Mouse (Mus musculus): ENCODE measurements around the gene 3830406C13Rik. TPM values are rescaled to one million over a fixed set of nuclear protein-coding genes. Genes with fewer than 3 reads are reported as not detected.

3830406C13Rik gene
- polyA plus RNA-seq, 1 experiment from 2014 or later, result 35.2 TPM

DNA sequence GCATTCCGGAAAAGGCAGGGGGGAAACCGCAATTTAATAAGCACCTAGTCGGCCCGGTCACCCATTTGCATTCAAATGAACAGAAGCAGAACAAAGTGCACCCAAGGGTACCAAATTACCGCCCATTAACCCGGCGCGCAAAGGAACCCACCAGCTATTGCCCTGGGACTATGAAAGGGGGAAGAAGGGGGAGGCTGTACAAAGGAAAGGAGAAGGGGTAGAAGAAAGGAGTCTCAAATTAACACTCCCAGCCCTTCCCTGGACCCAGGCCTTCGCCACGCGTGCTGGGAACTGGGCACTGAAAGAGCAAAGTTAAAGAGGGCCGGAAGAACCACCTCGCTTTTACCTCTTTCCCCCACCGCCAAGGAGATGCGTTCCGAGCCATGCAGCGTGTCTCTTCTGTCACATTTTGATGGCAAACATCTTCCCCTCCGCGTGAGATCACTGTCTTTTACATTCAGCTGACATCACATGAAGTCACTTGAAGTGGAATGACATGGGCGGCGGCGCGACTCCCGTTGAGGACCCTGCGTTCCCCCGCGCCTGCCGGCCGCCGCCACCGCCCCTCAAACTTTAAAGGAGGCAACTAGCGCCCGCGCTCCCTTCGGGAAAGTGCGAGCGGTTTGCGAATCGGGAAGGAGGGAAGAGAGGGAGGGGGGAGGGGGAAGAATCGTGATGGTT, 61.4 kb downstream of the 3830406C13Rik start:
- Histone ChIP-seq H3K27me3 (ENCODE audit: control insufficient read depth, insufficient read depth, low read length) (peaks cover 47% of the 10 kb centered on the region), H3K36me3 (ENCODE audit: control insufficient read depth, insufficient read depth, low read length) (no peaks in the 10 kb centered on the region), H3K9me3 (ENCODE audit: control insufficient read depth, low read length) (no peaks in the 10 kb centered on the region), H3K27ac (ENCODE audit: low read depth, low read length) (peak overlapping the region; percentile 97), H3K4me2 (ENCODE audit: low read depth, low read length, severe bottlenecking) (peak overlapping the region; percentile 60), H3K9ac (ENCODE audit: low read length) (peak overlapping the region; percentile 91), H3K4me1 (replicated peaks; ENCODE audit: control insufficient read depth, insufficient read depth, low read length) (peaks cover 25% of the 10 kb centered on the region; the same call in 1 of the 2 replicates), H3K4me3 (ENCODE audit: low read depth, low read length) (peak overlapping the region; percentile 60)
- ATAC-seq (replicated peaks; ENCODE audit: low FRiP score) (peak; percentile 40), DNase-seq (ENCODE audit: low spot score) (peak; percentile 84)
- WGBS, result under 1% methylated on average over 40 of the region's 40 CpGs

DNA sequence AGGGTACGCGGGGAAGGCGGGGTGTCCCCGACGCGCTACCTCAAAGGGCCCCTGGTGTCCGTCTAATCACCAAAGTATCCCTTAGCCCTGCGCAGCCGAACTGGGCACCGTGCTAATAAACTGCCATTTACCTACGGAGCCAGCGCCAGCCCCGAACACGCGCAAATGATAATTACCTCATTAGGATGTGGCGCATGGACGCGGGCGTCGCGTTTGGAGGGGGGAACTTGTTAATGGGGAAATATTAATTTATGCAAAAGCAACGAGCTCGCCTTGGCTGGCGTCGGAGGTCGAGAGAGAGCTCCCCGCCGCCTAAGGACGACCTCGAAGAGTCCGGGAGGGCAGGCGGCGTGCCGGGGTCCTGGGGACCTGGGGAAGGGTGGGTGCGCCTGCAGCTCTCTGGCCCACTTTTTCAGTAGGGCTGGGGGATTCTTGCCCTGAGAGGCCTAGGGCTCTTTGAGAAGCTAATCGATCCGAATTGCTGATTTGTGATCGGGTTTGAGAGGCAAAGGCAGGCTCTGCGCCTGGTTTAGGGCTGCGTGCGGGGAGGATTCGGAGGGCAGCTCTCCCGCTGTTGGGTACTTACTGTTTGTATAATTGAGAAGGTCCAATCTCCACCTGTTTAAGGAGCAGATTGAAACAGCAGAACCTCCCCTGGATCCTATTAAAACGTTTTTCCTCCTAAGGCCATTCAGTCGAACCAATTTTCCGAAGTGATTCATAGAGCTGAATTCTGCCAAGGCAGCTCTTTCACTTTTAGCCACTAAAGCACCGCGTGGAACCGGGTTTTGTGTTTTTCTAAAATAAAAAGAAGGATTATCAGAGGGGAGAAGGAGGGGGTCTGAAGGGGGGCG, 62.3 kb downstream of the 3830406C13Rik start:
- H3K4me3 ChIP-seq (ENCODE audit: low read depth, low read length), result peak overlapping the region; percentile 60
- WGBS, result under 1% methylated on average over 50 of the region's 50 CpGs
- no peaks in the 10 kb centered on the region for H3K9me3 ChIP-seq (ENCODE audit: control insufficient read depth, low read length)
- peak overlapping the region; percentile 91 for H3K9ac ChIP-seq (ENCODE audit: low read length)
- DNase-seq (ENCODE audit: low spot score), result peak; percentile 87
- H3K27me3 ChIP-seq (ENCODE audit: control insufficient read depth, insufficient read depth, low read length), result peaks cover 55% of the 10 kb centered on the region
- ATAC-seq (replicated peaks; ENCODE audit: low FRiP score), result peak; percentile 38
- peak overlapping the region; percentile 97 for H3K27ac ChIP-seq (ENCODE audit: low read depth, low read length)
- H3K36me3 ChIP-seq (ENCODE audit: control insufficient read depth, insufficient read depth, low read length), result no peaks in the 10 kb centered on the region
- peak overlapping the region; percentile 60 for H3K4me2 ChIP-seq (ENCODE audit: low read depth, low read length, severe bottlenecking)
- peaks cover 25% of the 10 kb centered on the region; the same call in 1 of the 2 replicates for H3K4me1 ChIP-seq (replicated peaks; ENCODE audit: control insufficient read depth, insufficient read depth, low read length)

DNA sequence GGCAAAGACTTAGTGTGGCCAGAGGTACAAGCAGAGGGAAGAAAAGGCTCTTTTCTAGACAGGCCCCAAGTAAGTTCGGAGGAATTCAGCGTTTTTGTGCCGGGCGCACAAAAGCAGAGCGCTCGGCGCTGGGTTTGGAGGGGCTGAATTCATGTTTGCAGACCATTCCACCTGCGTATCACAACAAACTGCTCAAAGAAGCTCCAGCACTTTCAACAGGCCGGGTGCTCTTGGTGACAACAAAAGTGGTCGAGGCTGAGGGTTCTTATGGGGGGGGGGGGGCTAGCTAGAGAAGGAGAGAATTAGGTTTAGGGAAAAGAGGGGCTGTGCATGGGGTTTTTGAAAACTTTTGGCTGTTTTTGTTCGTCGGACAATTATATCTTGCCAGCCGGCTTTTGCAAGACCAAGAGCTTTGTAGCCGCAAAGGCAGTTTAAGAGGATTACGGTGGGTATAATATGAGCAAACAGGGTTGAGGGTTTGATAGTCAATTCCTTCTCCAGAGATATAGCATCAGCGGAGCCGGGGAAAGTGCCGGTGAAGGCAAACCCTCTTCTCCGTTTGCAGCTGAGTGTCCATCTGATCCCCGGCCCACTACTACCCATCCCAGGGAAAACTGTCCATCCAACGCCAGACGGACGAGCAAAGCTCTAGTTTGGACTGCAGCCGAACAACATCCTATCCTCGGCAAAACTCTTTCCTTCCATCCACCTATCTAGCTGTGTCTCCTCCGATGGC, 63.1 kb downstream of the 3830406C13Rik start:
- peak overlapping the region; percentile 91; the same call in 1 of the 2 replicates for H3K9ac ChIP-seq (ENCODE audit: low read length)
- H3K36me3 ChIP-seq (ENCODE audit: control insufficient read depth, insufficient read depth, low read length), result no peaks in the 10 kb centered on the region
- H3K27ac ChIP-seq (ENCODE audit: low read depth, low read length), result peak overlapping the region; percentile 97
- H3K9me3 ChIP-seq (ENCODE audit: control insufficient read depth, low read length), result no peaks in the 10 kb centered on the region
- DNase-seq (ENCODE audit: low spot score), result peak; percentile 84
- peak; percentile 65 for ATAC-seq (replicated peaks; ENCODE audit: low FRiP score)
- under 1% methylated on average over 26 of the region's 26 CpGs for WGBS
- peak overlapping the region; percentile 60 for H3K4me2 ChIP-seq (ENCODE audit: low read depth, low read length, severe bottlenecking)
- peaks cover 57% of the 10 kb centered on the region for H3K27me3 ChIP-seq (ENCODE audit: control insufficient read depth, insufficient read depth, low read length)
- H3K4me3 ChIP-seq (ENCODE audit: low read depth, low read length), result peak overlapping the region; percentile 60
- H3K4me1 ChIP-seq (replicated peaks; ENCODE audit: control insufficient read depth, insufficient read depth, low read length), result peaks cover 25% of the 10 kb centered on the region; the same call in 1 of the 2 replicates

DNA sequence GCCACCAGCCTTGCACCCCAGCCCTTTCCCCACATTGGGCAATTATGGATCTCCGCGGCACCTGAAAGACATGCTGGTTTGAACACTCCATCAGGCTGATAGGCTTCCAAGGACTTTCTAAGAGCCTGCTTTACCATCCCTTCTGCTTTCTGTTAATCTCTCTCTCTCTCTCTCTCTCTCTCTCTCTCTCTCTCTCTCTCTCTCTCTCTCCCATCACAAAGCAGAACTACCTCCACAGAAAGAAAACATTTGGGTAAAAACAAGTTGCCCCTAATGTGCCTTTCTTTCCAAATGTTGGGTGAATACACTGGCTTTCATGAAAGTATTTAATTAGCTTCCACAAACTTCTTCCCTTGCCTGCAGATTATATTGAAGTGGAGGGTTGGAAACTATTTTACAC, 64.1 kb downstream of the 3830406C13Rik start, which contains the start of gene Fezf2:
Gene Fezf2 (minus strand): TSS at position 101 of the 400 bp plus-strand sequence.
- DNase-seq (ENCODE audit: low spot score), result no peak
- peaks cover 23% of the 10 kb centered on the region; the same call in 1 of the 2 replicates for H3K4me1 ChIP-seq (replicated peaks; ENCODE audit: control insufficient read depth, insufficient read depth, low read length)
- H3K9ac ChIP-seq (ENCODE audit: low read length), result peak within 1 kb of the TSS; percentile 91; the same call in 1 of the 2 replicates
- no peaks in the 10 kb centered on the region for H3K9me3 ChIP-seq (ENCODE audit: control insufficient read depth, low read length)
- WGBS, result 2% methylated on average over 2 of the region's 2 CpGs
- no peaks in the 10 kb centered on the region for H3K36me3 ChIP-seq (ENCODE audit: control insufficient read depth, insufficient read depth, low read length)
- H3K27me3 ChIP-seq (ENCODE audit: control insufficient read depth, insufficient read depth, low read length), result peaks cover 61% of the 10 kb centered on the region
- peak within 1 kb of the TSS; percentile 60 for H3K4me3 ChIP-seq (ENCODE audit: low read depth, low read length)
- no peak for ATAC-seq (replicated peaks; ENCODE audit: low FRiP score)
- H3K4me2 ChIP-seq (ENCODE audit: low read depth, low read length, severe bottlenecking), result peak within 1 kb of the TSS; percentile 60
- H3K27ac ChIP-seq (ENCODE audit: low read depth, low read length), result peak within 1 kb of the TSS; percentile 97

DNA sequence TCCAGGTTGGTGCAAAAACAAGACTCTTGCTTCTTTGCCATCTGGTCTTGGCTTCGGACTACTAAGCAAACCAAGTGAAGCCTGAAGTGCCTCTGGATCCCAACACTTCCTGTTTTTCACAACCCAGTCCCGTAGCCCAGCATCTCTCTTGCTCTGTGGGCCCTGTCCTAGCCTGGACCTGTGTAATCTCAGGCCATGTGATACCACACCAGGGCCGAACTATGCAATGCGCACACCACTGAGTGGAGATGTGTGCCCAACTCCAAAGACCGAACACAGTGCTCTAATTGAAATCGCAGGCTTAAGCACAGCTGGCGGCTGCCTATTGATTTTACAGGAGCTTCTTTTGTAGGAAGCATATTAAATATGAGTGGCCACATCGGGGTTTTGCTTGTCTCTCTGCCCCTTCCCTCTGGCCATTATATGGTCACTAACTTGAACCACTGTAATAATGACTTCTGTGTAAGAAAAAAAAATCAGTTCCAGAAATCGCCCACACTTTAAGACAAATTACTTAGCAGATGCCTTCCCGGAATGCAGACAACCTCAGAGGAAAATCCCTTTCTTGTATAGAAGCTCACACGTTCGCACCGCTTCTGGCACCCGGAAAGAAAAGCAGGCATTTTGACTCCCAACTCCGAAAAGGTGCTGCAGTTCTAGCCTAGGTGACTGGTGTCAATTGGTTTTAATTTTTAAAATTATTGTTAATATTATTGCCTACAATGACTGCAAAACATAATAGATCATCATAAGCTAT, 65.5 kb downstream of the 3830406C13Rik start:
- no peak overlapping the region for H3K27ac ChIP-seq (ENCODE audit: low read depth, low read length)
- no peaks in the 10 kb centered on the region for H3K9me3 ChIP-seq (ENCODE audit: control insufficient read depth, low read length)
- no peak overlapping the region for H3K4me2 ChIP-seq (ENCODE audit: low read depth, low read length, severe bottlenecking)
- ATAC-seq (replicated peaks; ENCODE audit: low FRiP score), result no peak
- peaks cover 21% of the 10 kb centered on the region; the same call in 1 of the 2 replicates for H3K4me1 ChIP-seq (replicated peaks; ENCODE audit: control insufficient read depth, insufficient read depth, low read length)
- WGBS, result 4% methylated on average over 15 of the region's 15 CpGs
- DNase-seq (ENCODE audit: low spot score), result no peak
- no peak overlapping the region for H3K9ac ChIP-seq (ENCODE audit: low read length)
- no peak overlapping the region for H3K4me3 ChIP-seq (ENCODE audit: low read depth, low read length)
- H3K27me3 ChIP-seq (ENCODE audit: control insufficient read depth, insufficient read depth, low read length), result peaks cover 56% of the 10 kb centered on the region
- H3K36me3 ChIP-seq (ENCODE audit: control insufficient read depth, insufficient read depth, low read length), result no peaks in the 10 kb centered on the region

DNA sequence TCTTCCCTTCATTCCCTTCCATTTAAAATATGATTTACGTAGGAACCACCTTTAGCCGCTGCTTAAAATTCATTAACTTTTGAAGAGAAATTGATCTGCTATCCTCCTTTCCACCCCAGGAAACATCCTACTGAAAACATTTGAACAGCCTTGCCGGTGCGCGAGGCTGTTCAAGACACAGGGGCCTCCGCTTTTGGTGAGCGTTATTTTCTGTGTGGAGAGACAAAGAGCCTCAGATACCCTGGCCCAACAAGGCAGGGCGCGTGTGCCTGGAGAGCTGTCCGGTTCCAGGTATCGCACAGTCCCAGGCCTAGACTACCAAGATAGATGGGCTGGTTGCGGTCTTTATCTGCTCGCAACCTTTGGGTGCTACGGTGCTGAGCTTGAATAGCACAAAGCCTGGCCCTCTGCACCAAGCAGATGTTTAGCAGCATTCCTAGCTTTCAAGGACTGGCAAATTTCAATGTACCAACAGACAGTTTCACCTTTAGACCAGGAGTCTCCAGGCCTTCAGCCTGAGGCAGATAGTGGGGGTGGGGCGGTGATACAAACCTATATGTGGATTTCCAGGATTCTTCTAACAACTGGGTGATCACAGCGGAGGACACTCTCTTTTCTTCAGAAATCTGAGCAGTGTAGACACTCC, 66.4 kb downstream of the 3830406C13Rik start:
- H3K9ac ChIP-seq (ENCODE audit: low read length), result no peak overlapping the region
- H3K4me1 ChIP-seq (replicated peaks; ENCODE audit: control insufficient read depth, insufficient read depth, low read length), result peaks cover 16% of the 10 kb centered on the region; the same call in 1 of the 2 replicates
- H3K9me3 ChIP-seq (ENCODE audit: control insufficient read depth, low read length), result no peaks in the 10 kb centered on the region
- no peak overlapping the region for H3K4me3 ChIP-seq (ENCODE audit: low read depth, low read length)
- peak; percentile 53 for DNase-seq (ENCODE audit: low spot score)
- no peaks in the 10 kb centered on the region for H3K36me3 ChIP-seq (ENCODE audit: control insufficient read depth, insufficient read depth, low read length)
- peaks cover 52% of the 10 kb centered on the region for H3K27me3 ChIP-seq (ENCODE audit: control insufficient read depth, insufficient read depth, low read length)
- H3K27ac ChIP-seq (ENCODE audit: low read depth, low read length), result no peak overlapping the region
- H3K4me2 ChIP-seq (ENCODE audit: low read depth, low read length, severe bottlenecking), result no peak overlapping the region
- ATAC-seq (replicated peaks; ENCODE audit: low FRiP score), result no peak
- WGBS, result 8% methylated on average over 16 of the region's 16 CpGs
